Mouse (Mus musculus) B cell, adult (primary cell): ENCODE data around the gene Fam114a2. TPM values are rescaled to one million over a fixed set of nuclear protein-coding genes. Genes with fewer than 3 reads are reported as not detected.

ENCODE experiments used
- total RNA-seq: library from RNA; stranded (reverse); gene quantifications from 4 replicates; pipeline ENCODE4 v1.2.4, GENCODE M21; 2023; ENCODE audit not compliant: inconsistent age

Gene Fam114a2
- total RNA-seq, result 51.1 to 56.1 TPM (median 52.0 TPM) in 4 replicates

GRCm38 (mm10) chr11:57518091-57518750 is at the start of gene Fam114a2, which contains the start of gene Mfap3:
TSS of gene Fam114a2 (minus strand) at chr11:57518617.
TSS of gene Mfap3 (plus strand) at chr11:57518664.

Other genes starting within 250 kb of the Fam114a2 start
- 24.8 to 27.7 TPM (median 27.2 TPM) in 4 replicates for gene Mfap3, start within 50 bp of the Fam114a2 start, total RNA-seq
- gene Galnt10, start 126.8 kb upstream of the Fam114a2 start, total RNA-seq, result 25.8 to 30.7 TPM (median 28.6 TPM) in 4 replicates